Mouse (Mus musculus) urinary bladder, postnatal 14 days (tissue): ENCODE data around the gene Ccdc85b.
A peak's percentile ranks its signal among the peaks of the same experiment; 100 is the strongest.
"Not testable (repeated sequence)": the region's sequence is repeated elsewhere in the genome, so short reads cannot be mapped to it uniquely, and the experiment has no call there.

ENCODE experiments used
- DNase-seq: peaks from one replicate; pipeline ENCODE4 v3.0.0; 2021; ENCODE audit warnings: low spot score

Ccdc85b gene

DNA sequence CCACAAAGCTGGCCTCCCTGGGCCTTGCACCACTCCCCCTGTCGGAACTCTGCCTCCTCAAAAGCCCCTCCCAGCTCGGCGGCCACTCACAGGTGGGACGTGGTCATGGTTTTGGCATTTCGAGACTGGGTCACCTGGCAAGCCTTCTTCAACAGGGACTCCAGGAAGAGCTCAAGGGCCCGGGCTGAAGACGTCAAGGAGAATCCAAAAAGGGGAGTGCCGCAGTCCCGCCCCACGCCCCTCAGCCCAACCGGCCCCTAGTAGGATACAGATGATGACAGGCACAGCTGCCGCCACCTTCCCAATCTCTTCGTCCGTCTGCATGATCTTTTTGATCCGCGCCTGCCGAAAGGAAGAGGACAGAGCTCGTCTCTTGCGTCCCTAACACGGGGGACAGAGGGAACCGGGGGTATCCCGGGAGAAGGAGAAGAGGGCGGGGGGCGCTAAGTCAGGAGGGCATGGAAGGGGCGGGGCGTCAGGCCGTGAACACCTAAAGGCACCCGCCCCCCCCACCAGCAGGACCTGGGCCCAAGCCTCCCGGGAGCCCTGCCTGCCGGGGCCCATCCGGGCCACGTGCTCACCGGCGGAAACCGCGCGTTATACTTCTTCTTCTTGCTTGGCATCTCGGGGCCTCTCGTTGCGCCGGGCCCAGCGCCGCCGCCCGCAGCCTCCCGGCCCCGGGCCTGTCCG is 33.5 kb downstream of the Ccdc85b start:
- peak; percentile 79 for DNase-seq

DNA sequence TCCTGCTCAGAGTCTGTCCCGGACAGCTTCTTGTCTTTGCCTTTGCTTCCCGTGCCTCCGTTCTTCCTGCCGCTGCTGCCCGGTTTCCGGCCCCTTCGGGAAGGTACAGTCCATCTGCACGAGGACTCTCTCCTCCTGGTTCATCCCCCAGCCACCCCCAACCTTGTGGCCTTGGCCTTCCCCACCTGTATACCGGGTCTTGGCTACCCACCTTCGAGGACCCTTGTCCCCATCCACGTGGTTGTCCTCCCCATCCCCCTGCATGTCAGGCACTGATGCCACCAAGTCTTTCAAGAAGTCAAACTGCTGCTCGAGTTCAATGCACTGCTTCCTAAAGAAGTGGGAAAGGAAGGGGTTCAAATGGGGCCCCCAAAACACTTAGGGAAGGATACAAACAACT is 34.1 kb downstream of the Ccdc85b start:
- no peak for DNase-seq

DNA sequence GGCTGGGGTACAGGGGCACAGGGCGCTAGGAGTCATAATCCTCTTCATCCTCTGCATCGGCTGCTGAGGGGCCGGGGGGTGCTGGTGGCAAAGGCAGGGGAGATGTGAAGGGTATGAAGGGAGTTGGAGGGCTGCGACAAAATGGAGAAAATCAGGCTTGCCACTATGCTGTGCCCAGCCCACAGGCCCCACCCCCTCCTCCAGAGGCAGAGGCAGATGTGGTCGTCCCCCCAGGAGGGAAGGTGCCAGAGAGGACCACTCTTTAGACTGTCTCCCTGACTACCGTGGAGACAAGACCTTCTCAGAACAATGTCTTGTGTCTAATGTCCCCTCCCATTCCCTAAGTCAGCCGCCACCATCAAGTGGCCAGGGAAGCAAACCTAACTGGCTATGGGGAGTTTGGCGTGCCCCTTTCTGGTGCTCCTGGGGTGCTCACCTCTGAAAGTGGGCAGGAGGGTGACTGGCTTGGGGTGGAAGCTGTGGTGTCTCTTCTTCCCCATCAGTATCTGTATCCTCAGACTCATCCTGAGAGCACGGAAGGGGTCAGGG is 34.7 kb downstream of the Ccdc85b start:
- DNase-seq: no peak

DNA sequence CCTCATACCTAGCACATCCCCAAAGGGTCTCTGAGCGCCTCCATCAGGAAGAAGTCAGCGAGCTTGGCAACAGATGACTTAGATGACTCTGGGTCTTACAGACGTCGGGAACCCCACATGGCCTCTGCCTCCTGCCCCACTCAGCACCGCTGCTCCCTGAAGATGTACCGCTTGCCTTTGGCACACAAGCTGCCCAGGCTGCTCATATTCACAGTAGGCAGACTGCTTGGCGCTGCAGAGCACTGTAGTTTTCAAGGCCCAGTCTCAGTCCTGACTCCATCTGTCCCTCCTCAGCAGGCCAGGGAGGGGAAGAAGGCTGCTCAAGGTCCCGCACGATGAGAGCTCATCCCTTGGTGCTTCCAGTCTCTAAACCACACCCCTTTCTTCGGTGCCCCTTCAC is 35.4 kb downstream of the Ccdc85b start:
- DNase-seq: no peak

DNA sequence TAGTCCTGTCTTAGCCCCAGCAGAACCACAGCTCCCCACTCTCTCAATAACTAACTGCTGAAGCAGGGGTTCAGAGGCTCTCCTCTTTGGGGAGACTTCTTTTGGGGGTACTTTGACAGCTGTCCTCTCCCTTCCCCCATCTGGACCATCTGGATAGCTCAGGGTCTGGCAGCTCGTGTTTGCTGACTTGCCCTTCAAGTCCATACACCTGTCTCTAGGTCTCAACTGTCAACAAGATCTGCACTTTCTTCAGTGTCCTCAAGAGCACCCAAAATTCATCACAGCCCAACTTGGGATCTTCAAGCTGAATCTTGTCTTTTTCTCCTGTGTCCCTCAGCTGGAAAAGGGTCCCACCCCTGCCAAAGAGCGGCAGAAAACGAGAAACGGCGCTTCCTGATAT is 35.9 kb downstream of the Ccdc85b start:
- no peak for DNase-seq

DNA sequence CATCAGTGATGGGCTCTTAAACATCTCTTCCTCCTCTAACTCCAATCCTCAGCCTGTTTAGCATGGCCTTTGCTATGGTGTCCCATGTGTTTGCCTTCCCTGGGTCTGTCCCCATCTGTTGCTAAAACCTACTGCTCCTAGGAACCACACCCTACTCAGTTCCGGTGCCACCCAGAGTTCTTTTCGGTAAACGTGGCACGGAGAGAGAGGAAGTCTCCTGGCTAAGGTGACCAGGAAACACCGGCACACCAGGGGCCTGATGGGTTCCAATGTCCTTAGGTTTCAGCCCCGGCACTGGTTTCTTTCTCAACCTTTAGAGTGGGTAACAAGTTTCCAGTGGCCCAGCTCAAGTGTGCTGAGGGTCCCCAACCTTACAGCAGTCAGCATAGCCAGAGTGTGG is 37.1 kb downstream of the Ccdc85b start:
- DNase-seq: no peak

DNA sequence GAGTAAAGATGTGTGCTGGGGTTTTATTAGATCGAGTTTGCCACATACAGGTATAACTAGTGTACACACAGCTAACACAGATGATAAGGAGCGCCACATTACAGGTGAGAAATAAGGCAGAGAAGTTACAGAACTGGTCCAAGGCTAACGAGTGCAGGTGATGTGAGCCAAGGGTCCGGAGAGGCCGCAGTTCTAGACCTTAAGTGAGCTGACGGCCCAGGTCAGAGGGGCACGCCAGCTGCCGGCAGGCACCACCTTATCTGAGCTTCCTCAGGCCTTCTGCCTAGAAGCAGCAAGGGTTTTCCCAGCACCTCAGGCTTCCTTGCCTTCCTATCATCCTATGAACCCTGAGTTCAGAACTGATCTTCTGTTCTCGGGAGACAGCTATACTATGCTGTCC is 38.1 kb downstream of the Ccdc85b start:
- no peak for DNase-seq

DNA sequence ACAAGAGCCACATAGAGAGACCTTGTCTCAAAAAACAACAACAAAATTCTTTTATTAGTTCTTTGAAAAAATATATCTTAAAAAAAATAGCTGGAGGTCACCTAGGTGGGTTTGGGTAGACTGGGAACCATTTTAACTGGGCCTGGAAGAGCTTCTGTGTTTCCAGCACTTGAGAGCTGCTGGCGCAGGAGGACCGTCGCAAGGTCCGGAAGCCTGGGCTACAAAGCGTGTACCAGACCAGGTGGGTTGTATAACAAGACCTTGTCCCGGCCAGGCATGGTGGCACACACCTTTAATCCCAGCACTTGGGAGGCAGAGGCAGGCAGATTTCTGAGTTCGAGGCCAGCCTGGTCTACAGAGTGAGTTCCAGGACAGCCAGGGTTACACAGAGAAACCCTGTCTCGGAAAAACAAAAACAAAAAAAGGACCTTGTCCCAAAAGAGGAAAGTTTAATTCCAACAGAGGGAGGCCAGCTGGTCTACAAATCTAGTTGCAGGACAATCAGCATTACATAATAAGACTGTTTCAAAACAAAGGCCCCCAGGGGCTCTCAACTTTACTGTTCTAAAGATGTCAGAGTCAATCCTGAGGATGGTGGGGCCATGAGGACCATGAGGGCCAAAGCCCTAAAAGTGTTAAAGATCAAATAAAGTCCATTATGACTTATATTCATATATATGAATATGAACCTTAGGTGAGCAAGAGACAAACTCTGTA is 38.8 kb downstream of the Ccdc85b start:
- DNase-seq: no peak

DNA sequence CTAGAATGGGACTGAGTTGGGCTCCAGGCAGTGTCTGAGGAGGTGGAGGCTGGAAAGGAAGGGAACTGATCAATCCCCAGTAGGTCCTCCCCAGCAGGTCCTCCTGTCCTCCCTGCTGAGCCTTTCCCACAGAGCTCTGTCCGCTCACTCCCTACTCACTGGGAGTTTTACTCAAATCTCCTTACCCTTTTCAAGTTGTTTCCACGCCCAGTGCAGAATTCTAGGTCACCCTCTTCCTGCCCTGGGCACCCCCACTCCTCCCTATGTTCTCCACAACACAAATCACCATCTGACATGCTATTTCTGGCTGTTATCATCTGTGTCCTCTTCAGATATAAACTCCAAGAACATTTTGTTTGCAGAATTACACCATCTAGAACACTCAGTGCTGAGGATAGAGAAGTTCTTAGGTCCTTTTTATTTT is 43.1 kb downstream of the Ccdc85b start:
- peak; percentile 36 for DNase-seq

DNA sequence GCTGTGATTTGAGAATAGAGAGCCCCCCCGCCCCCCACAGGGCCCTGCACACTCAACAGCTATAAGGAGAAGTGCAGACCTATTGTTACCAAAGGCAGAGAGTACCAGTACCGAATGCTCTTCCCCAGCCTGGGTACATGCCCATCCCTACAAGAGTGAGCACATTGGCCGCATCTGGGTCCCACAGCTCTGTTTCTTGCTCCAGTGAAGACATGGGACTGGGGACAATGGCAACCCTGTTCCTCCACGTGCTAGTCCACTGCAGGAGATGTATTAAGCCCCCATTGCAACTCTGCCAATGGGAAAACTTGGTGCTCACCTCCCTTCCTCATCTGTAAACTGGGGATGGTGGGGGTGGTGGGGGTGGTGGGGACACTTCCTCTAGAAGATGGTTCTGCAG is 43.9 kb downstream of the Ccdc85b start:
- no peak for DNase-seq

DNA sequence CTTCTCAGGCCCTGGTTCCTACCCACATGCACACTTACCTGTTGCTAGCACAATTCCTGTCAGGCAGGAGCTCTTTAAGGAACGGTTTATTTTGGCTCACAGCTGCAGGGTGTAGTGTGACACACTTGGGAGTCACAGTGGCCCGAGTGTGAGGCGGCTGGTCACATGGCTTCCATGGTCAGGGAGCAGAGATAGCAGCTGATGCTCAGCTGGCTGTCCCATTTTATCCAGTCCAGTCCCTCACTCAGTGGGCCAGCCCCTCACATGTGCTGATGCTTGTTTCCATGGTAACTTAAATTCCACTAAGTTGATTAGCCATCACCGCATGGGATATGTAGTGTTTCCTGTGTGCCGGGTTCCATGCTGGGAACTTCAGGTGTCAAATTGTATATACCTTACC is 45.7 kb downstream of the Ccdc85b start:
- DNase-seq: no peak

DNA sequence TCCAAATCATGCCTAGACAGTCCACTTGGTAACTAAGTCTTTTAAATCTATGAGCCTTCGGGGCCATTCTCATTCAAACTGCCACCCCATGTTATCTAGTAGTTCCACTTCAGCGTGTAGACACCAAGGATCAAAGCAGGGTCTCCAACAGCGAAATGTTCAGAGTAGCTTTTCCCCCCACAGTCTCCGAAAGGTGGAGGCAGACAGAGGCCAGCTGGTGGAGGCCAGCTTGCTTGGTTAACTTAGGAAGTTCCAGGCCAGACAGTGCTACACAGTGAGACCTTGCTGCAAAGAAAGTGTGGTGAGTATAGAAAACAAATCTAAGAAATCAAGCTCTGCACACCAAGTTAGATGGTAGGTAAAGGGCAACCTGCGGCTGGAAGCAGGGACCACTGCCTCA is 47.1 kb downstream of the Ccdc85b start:
- DNase-seq: no peak

DNA sequence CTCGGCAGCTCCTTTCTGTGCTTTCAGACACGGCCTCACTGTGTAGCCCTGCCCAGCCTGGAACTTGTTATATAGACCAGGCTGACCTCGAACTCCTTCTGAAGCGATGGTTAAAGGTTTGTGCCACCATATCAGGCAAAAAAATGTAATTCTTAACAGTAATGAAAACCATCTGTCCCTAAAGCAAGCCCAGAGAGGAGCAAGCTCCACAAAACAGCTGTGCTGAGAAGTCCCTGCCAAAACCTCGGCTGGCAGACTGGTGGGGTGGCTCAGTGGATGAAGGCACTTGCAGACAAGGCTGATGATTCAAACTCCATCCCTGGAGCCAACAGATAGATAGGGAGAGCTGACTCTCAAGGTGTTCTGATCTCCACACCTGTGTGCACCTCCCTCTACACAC is 48.6 kb downstream of the Ccdc85b start:
- DNase-seq: no peak

DNA sequence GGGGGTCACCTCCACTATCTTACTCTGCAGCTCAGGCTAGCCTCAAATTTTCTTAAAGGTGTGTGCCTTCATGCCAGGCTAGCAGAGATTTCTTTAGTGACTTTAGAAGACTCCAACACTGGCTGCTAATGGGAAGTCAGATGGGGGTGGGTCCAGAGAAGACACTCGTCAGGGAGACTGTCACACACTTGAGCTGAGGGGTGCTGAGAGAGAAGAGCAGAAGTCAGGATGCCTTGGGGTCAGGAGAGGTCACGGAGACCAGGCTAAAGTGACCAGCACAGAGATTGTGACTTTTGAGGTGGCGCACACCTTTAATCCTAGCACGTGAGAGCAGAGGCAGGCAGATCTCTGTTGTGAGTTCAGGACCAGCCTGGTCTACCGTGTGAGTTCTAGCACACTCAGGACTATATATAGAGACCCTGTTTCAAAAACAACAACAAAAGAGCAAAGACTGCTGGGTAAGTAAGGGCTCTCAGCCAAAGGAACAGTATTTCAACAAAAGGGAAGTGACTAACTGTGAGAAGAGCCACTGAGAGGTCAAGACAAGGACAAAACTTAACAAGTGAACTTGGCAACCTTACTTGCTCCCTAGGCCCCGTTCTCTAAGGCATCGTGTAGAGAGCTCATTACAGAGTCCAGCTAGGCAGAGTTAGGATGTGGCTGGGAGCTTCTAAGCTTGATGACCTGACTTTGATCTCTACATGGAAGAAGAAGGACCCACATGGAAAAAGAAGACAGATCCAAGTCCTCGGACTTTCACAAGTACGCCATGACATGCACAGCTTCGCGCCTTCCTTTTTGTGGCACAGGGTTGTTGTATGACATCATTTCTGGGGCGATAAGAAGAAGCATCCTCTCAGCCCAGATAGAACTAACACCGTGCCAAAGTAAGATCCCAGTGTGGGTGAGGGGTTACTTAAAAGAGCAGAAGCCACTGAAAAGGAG is 49.4 kb downstream of the Ccdc85b start:
- no peak for DNase-seq

DNA sequence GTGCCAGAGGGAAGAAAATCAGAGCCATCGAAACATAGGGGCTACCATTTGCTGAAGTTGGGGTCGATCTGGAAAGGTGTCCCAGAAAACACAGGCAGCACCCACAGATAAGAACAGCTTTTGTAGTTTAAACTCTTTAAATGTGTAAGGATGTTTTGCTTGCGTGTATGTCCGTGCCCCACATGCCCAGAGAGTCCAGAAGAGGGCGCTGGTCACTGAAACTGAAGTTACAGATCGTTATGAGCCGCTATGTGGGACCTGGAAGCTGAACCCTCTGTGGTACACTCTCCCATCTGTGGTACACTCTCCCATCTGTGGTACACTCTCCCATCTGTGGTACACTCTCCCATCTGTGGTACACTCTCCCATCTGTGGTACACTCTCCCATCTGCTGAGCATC is 50.6 kb downstream of the Ccdc85b start:
- peak; percentile 67 for DNase-seq

DNA sequence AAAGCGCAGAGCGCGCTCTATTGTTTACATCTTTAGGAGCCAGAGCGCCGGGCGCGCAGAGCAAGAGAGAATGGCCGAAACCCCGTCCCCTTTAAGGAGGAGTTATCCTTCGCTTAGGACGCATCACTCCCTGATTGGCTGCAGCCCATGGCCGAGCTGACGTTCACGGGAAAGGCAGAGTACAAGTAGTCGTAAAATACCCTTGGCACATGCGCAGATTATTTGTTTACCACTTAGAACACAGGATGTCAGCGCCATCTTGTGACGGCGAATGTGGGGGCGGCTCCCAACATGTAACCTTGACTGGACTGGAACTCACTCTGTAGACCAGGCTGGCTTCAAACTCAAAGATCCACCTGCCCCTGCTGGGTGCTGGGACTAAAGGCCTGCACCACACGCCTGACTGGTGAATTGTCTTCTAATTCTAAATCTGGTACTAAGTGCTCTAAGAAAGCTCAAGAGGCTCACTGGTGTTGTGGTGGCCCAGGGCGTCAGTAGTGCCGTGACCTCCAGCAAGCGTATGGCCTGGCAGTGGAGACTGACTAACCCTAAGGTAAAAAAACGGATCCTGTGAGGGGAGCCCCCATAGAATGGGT is 51.1 kb downstream of the Ccdc85b start:
- DNase-seq: not testable (repeated sequence)

DNA sequence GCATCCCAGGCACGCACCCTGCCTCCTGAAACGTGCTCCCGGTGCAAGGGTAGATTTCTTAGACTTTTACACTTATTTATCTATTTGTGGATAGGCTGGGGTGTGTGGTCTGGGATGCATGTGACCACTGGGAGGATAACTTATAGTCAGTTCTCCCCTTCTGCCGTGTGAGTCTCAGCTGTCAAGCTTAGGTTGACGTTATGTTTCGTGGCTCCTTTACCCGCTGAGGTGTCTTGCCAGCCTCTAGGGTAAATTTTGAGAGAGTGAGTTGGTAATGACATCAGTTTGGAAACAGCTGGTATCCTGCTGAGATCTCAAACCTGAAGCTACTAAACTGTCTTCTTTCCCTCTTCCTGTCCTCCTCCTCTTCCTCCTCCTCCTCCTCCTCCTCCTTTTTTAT is 51.8 kb downstream of the Ccdc85b start:
- DNase-seq: no peak
